ENCODE assay signal across 9 mouse cellular contexts in the genomic region with DNA sequence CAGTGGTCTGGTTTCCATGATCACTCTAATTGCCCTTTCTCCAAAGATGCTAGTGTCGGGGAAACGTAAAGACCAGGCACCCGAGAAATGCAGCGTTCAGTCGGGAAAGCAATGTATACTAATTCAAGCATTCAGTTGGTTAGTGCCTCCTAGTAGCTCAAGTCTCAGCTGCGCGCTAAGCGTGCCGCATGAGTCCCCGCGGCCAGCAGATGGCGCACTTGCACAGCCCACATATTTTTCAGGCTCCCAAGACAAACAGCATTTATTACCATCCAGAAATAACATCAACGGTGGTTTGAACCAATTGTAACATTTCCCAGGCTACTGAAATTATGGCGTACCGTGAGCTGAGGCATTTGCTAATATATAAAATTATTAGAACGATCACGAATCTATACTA.
A peak's percentile ranks its signal among the peaks of the same experiment; 100 is the strongest.
DNase-seq lines count a peak whose midpoint lies in the region; ATAC-seq and TF ChIP-seq lines count a peak whose summit lies in the region.
"Had no signal": no experiment of that assay in that cellular context is flagged by ENCODE, and none has a peak within 500 bp of the region (broad histone marks: within the 10 kb centered on the region; RNA-seq: fewer than 3 reads in every experiment).

No protein-coding gene starts in this region.

- DNase-seq in NIH3T3 (ENCODE audit: low read depth) = peak; percentile 90
- peak; percentile 33 for DNase-seq in c-Kit-positive CD71-positive TER-119-positive erythroid progenitor cells, embryonic 14.5 days (ENCODE audit: low spot score)
- DNase-seq in hindbrain, postnatal 0 days (ENCODE audit: low spot score) = peak; percentile 92
- peak; percentile 87 to 89 for DNase-seq in left cerebral cortex, adult 18-20 months (ENCODE audit: low spot score in 2 of 2)
- peak; percentile 86 for DNase-seq in mesoderm, embryonic 11.5 days (ENCODE audit: low read depth, low spot score)
- peak; percentile 98 for DNase-seq in right cerebral cortex, postnatal 4 days

- no peaks in the 10 kb centered on the region for H3K9me3 ChIP-seq in forebrain, embryonic 15.5 days
- no peaks in the 10 kb centered on the region for H3K9me3 ChIP-seq in hindbrain, postnatal 0 days (ENCODE audit: low read length)
- H3K9me3 ChIP-seq: megakaryocyte, embryonic 14.5 days had no signal

- H3K4me2 ChIP-seq in forebrain, embryonic 15.5 days (replicated peaks) = no peak overlapping the region
- no peak overlapping the region for H3K4me2 ChIP-seq in hindbrain, postnatal 0 days (ENCODE audit: low read depth, low read length)

- H3K36me3 ChIP-seq in forebrain, embryonic 15.5 days = no peaks in the 10 kb centered on the region
- no peaks in the 10 kb centered on the region for H3K36me3 ChIP-seq in hindbrain, postnatal 0 days (ENCODE audit: insufficient read depth, low read length)

- H3K4me1 ChIP-seq in forebrain, embryonic 15.5 days = no peaks in the 10 kb centered on the region
- no peaks in the 10 kb centered on the region for H3K4me1 ChIP-seq in hindbrain, postnatal 0 days (ENCODE audit: insufficient read depth, low read length)
- H3K4me1 ChIP-seq: megakaryocyte, embryonic 14.5 days had no signal

- H3K9ac ChIP-seq in forebrain, embryonic 15.5 days (replicated peaks) = no peak overlapping the region
- no peak overlapping the region for H3K9ac ChIP-seq in hindbrain, postnatal 0 days (replicated peaks; ENCODE audit: low read length)

- peak; percentile 92 for ATAC-seq in forebrain, embryonic 15.5 days (replicated peaks)
- ATAC-seq in hindbrain, postnatal 0 days = peak; percentile 87
- ATAC-seq in activated CD4-positive, CD25-positive, alpha-beta regulatory T cell, adult 4 months = no peak

- H3K27ac ChIP-seq in forebrain, embryonic 15.5 days (replicated peaks) = no peak overlapping the region
- no peak overlapping the region for H3K27ac ChIP-seq in hindbrain, postnatal 0 days

- H3K4me3 ChIP-seq in forebrain, embryonic 15.5 days = no peak overlapping the region
- no peak overlapping the region for H3K4me3 ChIP-seq in hindbrain, postnatal 0 days (ENCODE audit: low read length)
- H3K4me3 ChIP-seq: megakaryocyte, embryonic 14.5 days had no signal

- WGBS in forebrain, embryonic 15.5 days = 9% methylated on average over 17 of the region's 17 CpGs
- WGBS in hindbrain, postnatal 0 days = 14% methylated on average over 17 of the region's 17 CpGs

- peak; percentile 98 for TF ChIP-seq CTCF in hindbrain, postnatal 0 days (IDR thresholded peaks at IDR 0.05; ENCODE audit: low read depth)

- peaks cover 12% of the 10 kb centered on the region; the same call in 1 of the 2 replicates for H3K27me3 ChIP-seq in forebrain, embryonic 15.5 days
- H3K27me3 ChIP-seq in hindbrain, postnatal 0 days (ENCODE audit: insufficient read depth, low read length) = no peaks in the 10 kb centered on the region
- H3K27me3 ChIP-seq: megakaryocyte, embryonic 14.5 days had no signal

Comparison
In these comparisons a context has a peak if more than half of its experiments do, and no peak if none do; other contexts are left out.
1. DNase-seq: peak in every context shown above with its lines; median percentile 98 in right cerebral cortex, postnatal 4 days; 92 in hindbrain, postnatal 0 days; 90 in NIH3T3; 88 in left cerebral cortex, adult 18-20 months; 86 in mesoderm, embryonic 11.5 days; 33 in c-Kit-positive CD71-positive TER-119-positive erythroid progenitor cells, embryonic 14.5 days.